Mouse (Mus musculus) kidney, postnatal 10 days (tissue): ENCODE data around the gene Abca17.

Experiments
- DNase-seq: peaks from one replicate; pipeline ENCODE4 v3.0.0; 2021; ENCODE audit warnings: mixed read lengths

Abca17 gene

GRCm38 (mm10) chr17:24344672-24345071, 6.2 kb downstream of the Abca17 start:
- DNase-seq = no peak

DNA sequence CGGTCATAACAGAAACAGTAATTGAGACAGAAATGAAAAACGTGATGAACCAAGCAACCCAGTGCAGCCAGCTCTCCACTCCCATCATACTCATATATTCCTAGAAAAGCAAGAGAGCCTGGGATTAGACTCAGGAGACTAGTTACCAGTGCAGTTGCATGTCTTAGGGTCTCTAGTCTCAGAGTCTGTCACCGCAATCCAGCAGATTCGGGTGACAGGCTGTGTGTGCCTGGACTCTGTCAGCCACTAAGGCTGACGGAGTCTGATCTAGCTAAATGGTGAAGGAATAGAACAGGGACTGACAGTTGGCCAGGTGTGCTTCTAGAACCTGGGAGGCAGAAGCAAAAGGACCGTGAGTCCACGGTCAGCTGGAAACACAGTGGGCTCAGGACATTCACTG, 23.2 kb downstream of the Abca17 start:
- DNase-seq = no peak

GRCm38 (mm10) chr17:24325051-24325450, 25.8 kb downstream of the Abca17 start:
- DNase-seq = no peak

GRCm38 (mm10) chr17:24320826-24321225, 30.0 kb downstream of the Abca17 start:
- no peak for DNase-seq

DNA sequence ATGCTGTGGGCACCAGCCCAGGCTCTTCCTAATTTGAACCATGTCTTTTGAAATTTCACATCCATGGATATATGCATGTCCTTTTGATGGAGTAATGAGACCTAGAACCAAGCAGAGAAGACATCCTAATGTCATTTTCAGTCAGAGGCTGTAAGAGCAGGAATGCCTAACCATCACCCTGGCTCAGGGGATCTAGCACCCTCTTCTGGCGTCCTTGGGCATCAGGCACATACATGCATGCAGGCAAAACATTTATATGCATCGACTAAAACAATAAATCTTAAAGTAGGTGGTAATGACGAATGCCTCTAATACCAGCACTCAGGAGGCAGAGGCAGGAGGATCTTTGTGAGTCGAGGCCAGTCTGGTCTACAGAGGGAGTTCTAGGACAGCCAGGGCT, 43.4 kb downstream of the Abca17 start:
- DNase-seq = peak; percentile 55

GRCm38 (mm10) chr17:24300651-24301050, 50.2 kb downstream of the Abca17 start:
- DNase-seq = no peak

DNA sequence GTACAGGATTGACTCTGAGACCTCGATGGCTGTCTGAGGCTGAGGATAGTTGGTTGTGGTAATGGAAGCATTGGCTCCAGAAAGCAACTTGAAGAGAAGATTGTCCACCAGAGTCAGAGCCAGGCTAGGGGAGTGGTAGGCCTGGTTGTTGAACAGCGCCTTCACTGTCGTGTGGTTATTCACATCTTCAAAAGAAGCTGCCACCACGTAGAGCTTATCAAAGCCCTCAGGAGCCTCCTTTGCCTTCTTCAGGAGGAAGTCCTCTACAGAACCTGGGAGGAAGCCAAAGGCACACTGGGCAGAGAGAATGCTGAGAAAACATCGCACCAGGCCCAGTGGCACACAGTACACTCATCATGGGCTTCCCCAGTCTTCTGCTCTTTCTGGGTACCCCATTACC, 61.5 kb downstream of the Abca17 start:
- no peak for DNase-seq

DNA sequence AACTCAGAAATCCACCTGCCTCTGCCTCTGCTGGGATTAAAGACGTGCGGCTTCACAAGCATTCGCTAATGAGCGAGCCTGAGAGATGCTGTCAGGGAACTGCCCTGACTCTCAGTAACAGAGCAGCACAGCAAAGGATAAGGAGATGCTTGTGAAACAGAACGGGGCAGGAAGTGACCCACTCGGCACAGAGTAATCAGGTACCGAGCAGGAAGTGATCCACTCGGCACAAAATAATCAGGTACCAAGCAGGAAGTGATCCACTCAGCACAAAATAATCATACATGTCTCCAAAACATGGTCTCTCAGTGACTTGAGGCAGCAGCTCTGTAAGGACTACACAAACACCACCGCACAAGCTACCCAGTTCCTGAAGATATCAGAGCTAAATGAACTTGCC, 62.4 kb downstream of the Abca17 start:
- DNase-seq = no peak

DNA sequence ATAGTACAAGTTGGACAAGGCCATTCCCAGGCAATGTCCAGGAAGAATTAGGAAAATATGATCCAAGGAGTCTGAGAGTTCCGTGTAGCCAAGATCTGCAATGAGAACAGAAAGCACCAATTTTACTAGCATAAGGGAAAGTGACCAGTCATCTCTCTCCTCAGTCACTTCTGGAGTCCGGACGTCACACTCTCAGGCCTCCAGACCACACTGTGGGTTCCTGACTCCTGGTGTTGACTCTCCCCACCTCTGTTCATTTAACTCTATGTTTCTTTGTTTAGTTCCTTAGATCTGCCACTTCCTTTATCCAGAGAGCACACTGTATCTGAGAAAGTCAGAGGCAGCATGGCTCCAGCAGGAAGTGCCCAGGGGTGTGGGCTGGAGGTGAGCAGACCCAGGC, 65.2 kb downstream of the Abca17 start:
- no peak for DNase-seq

DNA sequence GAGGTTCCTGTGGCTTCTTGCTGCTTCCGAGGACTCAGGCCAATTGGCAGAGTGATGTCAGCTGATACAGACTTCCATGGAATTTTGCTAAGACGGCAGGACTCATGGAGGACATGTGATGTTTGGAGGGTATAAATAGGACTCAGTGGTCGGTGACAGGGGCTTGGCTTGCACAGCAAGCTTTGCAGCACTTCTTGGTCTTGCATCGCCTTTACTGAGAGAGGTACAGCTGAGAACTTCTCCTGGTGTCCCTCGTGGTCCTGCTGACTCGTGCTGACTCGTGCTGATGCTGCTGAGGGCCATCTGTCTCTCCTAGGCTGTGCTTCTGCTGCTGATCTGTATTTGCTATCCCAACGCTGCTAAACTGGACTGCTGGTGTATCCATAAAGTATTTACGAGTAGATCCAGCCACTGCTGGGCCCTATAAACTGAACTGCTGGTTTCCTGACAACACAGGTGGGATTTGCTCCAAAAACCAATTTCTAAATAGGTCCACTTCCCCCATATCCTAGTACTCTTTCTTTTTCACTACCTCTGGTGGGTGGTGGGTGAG, 67.5 kb downstream of the Abca17 start:
- DNase-seq = no peak

GRCm38 (mm10) chr17:24282637-24283036, 68.2 kb downstream of the Abca17 start:
- DNase-seq = peak; percentile 15

GRCm38 (mm10) chr17:24279907-24280306, 71.0 kb downstream of the Abca17 start:
- no peak for DNase-seq

GRCm38 (mm10) chr17:24267133-24267532, 83.7 kb downstream of the Abca17 start:
- DNase-seq = no peak

DNA sequence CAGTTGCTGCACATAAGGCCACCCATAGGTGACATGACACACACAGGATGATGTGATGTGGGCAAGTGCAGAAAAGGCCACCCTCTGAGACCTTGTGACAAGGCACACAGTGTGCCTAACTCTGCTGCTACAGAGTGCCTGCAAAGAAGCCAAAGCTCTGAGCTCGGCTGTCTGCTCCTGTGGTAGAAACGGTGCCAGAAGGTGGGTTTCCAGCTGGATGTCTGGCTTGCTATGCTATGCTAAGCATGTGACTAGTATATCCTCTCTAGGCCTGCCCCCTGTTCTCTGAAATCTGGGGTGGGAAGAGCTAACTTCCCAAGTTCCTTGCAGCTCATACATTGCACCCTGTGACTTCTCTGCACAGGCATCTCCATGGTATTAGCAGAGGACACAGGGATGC, 86.1 kb downstream of the Abca17 start:
- no peak for DNase-seq

- no peak for DNase-seq
Measured at GRCm38 (mm10) chr17:24260516-24260915, 90.4 kb downstream of the Abca17 start.

DNA sequence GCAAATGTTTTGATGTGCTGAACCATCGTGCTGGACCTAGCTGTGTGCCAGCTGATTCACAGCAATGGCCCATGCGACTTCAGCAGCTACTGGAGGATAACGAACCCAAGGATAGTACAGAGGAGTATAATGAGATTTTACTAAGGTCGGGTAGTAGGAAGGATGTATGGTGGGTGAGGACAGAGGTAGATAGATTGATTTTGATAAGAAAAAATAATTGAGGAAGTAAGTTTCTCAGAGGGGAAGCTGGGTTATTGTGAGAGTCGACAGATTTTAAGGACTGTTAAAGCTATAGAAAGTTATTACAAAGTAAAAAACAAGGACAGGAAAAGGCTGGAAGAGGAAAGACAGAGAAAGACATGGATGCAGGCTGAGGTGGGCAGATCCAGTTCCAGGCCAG, 91.2 kb downstream of the Abca17 start:
- no peak for DNase-seq

GRCm38 (mm10) chr17:24258981-24259380, 91.9 kb downstream of the Abca17 start:
- no peak for DNase-seq

DNA sequence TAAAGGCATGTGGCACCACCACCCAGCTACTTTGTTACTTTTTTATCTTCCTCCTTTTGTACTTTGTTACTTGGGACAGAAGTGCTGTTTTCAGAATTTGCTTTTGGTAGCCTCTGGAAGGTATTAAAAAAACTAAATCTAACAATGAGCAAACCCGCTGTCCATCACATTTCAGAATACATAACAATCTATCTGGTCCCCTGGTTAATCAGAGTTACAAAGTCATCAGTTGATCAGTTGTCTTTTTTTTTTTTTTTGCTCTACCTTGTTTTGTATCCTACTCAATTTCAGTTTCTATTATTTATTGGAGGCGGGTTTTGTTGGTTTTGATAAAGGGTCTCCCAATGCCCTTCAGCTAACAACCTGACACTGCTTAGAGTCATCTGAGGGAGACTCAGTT, 98.5 kb downstream of the Abca17 start:
- no peak for DNase-seq

- DNase-seq = peak; percentile 97
Measured at GRCm38 (mm10) chr17:24251320-24252069, 99.4 kb downstream of the Abca17 start, which contains the start of gene Ccnf. Ccnf (minus strand) TSS chr17:24251484.

GRCm38 (mm10) chr17:24250988-24251319, 99.9 kb downstream of the Abca17 start:
- DNase-seq = no peak

DNA sequence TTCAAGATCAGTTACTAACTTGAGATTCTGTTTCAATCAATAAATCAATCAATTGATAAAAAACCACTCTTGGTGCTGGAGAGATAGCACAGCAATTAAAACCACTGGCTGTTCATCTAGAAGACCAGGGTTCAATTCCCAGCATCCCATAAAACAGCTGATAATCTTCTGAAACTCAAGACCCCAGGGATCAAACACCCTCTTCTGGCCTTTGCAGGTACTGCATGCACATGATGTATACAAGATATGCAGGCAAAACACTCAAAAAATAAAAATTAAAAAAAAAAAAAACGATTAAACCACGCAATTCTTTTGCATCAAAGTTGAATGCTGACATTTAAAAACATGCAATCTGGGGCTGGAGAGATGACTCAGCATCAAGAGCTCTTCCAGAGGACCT, 102.2 kb downstream of the Abca17 start:
- peak; percentile 27 for DNase-seq

GRCm38 (mm10) chr17:24244061-24244460, 106.8 kb downstream of the Abca17 start:
- DNase-seq = no peak

- DNase-seq = peak; percentile 60
Measured at GRCm38 (mm10) chr17:24243311-24243969, 107.4 kb downstream of the Abca17 start.

GRCm38 (mm10) chr17:24236921-24237320, 113.9 kb downstream of the Abca17 start:
- no peak for DNase-seq
